Mouse (Mus musculus): ENCODE data around the gene 1700067P10Rik. TPM values are rescaled to one million over a fixed set of nuclear protein-coding genes. Genes with fewer than 3 reads are reported as not detected.

Gene 1700067P10Rik
- total RNA-seq (2021), result not detected
- long read RNA-seq, experiment 1, result 0 reads
- long read RNA-seq, experiment 2, result 0 reads

DNA sequence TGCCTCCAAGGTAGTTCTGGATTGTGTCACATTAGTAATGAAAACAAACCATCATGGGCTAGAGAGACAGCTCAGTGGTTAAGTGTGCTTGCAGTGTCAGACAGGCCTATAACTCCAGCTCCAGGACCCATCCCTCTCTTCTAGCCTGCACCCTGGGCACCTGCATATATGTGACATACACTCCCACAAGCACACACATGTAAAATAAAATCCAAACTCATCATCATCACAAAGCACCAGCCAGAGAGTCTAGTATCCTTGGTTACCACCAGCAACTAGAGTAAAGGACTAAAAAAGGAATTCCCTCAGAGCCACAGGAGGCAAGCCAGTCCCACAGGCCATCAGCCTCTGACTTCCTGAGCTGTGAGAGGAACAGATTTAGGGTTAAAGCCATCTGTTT lies at the start of gene 1700067P10Rik:
Gene 1700067P10Rik, plus strand, starts transcription at position 301 of the 400 bp plus-strand sequence.
- intact Hi-C loops (cut with DNase I), result no loop called here
- DNase-seq, result no peak

GRCm38 (mm10) chr17:48041351-48042287 lies 47.5 kb upstream of the 1700067P10Rik start:
- intact Hi-C loops (cut with DNase I), result no loop called here
- DNase-seq, result peak; percentile 25 to 46

- no peak for DNase-seq
- intact Hi-C loops (cut with DNase I), result no loop called here
These were observed 45.8 kb upstream of the 1700067P10Rik start for GRCm38 (mm10) chr17:48043154-48043880.

DNA sequence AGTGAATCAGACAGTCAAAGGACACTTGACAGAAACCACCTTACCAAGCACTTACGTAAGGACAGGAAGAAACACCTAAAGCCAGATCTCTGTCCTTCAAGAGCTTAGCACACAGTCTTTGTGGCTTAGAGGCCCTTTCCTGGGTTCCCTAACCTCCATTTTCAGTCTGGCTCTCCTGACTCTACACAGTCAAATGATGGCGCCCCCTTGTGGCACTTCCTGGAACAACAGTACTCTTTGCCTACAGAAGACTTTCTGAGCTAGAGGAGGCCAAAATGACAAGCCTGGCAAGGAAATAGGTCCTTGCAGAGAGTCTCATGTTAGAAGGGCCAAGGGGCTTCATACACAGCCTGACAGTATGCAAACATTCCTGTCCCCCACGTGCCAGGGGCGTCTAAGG lies 43.5 kb upstream of the 1700067P10Rik start:
- DNase-seq, result peak; percentile 69 to 86
- intact Hi-C loops (cut with DNase I), result loop anchor here (2.0 to 5.0 kb wide), 2 partner anchors 123 to 173 kb away; partner anchors contain the start of gene Foxp4

DNA sequence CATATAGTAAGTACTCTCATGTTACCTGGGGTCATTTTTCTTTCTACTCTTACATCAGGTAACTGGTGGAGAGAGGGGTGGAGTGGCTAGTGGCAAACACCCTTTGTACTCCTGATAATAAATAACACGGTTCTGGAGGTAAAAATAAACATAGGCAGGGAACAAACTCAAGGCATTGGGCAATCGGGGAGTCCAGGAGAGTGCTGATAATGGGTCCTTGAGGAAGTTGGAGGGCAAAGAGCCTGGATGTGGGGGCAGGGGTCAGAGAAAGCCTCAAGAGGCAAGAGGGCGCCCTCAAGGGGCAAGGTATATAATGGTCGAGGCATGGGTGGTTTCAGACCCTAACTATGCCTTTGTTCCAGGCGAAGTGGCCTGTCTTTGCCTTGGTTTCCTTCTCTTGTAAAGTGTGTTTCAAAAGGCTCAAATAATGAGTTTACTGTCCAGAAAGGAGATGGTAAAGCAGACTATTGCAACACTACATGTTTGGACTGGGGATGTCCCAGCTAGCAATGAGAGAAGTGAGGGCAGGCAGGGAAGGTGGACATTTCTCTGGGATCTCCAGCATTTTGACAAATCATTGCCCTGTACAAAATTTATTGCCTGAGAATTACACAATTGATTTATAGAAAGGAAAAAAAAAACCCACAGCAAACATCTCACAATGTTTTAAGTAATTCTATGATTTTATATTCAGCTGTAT lies 37.3 kb upstream of the 1700067P10Rik start:
- DNase-seq, result no peak
- intact Hi-C loops (cut with DNase I), result no loop called here

DNA sequence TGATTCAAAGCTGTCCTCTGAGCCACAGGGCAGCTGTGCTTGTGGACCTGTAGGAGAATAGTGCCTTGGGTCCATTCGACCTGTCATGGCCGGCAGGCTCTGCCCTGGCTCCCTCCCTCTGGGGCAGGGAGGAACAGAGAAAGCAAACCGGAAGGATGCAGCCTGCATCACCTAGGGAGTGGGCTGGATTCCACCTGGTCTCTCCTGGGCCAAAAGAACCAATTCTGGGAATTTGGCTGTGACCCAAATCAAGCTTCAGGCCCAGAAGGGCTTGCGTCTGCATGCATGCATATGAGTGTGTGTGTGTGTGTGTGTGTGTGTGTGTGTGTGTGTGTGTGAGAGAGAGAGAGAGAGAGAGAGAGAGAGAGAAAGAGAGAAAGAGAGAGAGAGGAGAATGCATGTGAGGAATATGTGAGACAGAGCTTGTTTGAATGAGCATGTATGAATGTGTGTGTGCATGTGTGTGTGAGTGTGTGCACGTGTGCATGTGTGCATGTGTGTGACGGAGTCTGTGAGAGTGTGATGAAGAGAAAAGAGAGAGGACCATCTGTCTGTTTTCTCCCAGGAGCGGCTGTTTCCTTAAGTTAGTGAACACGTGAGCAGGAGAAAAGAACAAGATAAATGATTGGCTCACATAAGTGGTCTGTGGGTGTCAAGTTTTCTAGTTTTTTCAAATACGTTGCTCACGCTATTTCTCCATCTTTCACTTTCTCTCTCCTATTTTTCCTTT lies 36.6 kb upstream of the 1700067P10Rik start:
- DNase-seq, result no peak
- intact Hi-C loops (cut with DNase I), result no loop called here

DNA sequence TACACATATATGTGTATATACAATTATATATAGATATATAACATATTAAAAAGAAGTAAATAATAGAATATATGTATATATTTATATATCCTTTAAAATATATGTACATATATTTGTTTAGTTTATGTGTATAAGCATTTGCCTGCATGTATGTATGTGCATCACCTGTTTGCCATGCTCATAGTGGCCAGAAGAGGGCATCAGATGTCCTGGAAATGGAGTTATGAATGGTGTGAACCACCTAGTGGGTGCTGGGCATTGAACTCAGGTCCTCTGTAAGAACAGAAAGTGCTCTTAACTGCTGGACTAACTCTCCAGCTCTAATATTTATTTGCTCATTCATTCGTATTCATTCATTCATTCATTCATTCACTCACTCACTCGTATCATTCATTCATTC lies 35.5 kb upstream of the 1700067P10Rik start:
- DNase-seq, result no peak
- intact Hi-C loops (cut with DNase I), result no loop called here

GRCm38 (mm10) chr17:48055076-48055816 lies 33.9 kb upstream of the 1700067P10Rik start:
- DNase-seq, result no peak
- intact Hi-C loops (cut with DNase I), result no loop called here

DNA sequence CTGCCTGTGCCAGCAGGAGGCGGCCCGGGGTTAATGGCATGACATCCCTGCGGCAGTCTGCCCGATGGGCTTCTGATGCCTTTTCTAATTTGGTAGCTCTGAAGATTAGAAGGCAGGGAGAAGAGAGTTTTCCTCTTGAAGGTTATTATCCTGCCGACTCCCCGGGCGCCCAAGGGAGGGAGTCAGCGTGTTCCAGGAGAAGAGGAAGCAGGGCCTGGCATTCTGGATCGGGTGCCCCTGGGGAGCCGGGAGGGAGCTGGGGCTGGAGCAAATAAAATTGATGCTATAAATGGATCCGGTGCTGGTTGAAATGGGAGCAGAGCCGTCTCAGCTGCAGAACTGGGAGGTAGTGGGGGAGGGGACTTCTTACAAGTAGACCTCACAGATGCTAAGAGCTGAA lies 31.7 kb upstream of the 1700067P10Rik start:
- intact Hi-C loops (cut with DNase I), result no loop called here
- DNase-seq, result peak in 1 of 2 experiments; percentile 23

DNA sequence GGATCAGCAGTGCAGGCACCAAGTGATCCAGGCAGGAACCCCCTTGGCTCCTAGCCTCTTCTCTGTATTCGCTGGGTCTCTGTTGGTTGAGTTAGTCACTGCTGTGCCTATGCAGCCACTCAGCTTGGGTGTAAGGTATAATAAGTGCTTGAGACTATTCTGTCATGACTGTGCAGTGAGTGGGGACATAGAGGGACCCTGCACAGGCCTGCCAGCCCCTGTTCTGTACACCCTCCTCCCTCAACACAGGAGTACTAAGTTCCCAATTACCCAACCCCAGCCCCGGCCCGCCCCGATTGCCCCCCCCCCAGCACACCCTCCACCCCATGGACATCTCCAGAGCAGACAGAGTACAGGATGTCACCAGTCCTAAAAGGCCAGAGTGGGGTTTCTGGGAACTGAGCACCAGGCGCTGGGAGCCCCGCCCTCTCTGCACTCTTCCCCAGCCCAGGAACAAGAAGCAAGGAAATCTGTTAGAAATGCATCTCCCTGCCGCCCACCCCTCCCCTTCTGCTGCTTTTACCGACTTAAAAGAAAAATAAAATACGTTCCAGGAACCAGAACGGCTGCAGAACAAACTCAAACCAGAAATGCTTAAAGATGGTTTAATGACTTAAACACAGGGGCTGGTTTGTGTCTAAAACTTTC lies 24.8 kb upstream of the 1700067P10Rik start:
- intact Hi-C loops (cut with DNase I), result no loop called here

DNA sequence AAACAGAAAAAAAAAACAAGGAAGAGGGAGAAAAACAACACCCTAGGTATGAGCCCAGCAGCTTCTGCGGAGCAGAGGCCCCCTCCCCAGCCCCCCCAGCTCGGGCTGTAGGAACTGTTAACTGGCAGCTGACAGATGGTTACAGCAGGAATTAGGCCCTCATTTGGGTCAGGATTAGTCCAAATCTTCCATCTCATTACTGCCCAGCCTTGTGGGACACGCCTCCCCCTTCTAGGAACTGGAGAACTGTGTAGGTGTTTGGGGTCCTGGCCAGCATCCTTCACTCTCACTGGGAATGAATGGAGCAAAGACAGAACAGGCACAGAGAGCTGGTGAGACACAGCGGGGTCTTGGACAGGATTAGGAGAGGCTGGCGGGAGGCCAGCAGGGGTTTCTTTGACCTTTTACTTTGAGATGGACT lies 24.0 kb upstream of the 1700067P10Rik start:
- no peak for DNase-seq
- intact Hi-C loops (cut with DNase I), result no loop called here

More for the DNA sequence above, 24.8 kb upstream of the 1700067P10Rik start:
- no peak for DNase-seq

DNA sequence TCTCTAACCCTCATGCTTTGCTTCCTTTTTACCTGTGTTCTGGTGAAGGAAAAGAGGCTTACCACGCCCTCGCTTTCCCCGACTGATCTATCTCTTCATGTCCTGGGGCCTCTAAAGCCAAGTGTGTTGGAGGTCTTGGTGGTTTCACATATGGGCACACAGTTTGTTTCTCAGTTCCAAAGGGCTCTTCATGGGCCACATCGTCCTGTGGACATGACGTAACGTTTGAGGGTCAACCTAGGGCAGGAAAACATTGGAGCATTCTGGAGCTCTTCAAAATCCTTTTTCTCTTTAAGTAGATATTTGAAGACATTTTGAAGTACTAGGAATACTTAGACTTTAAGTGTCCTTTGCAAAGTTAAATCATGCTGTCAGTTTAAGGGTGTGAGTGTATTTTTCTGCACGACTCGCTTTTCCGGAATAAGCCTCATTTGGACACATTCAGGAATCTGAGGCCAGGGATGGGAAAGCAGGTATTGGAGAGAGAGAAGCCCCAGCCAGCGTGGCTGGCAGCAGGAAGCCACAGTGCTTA lies 22.0 kb upstream of the 1700067P10Rik start:
- intact Hi-C loops (cut with DNase I), result no loop called here
- DNase-seq, result no peak

DNA sequence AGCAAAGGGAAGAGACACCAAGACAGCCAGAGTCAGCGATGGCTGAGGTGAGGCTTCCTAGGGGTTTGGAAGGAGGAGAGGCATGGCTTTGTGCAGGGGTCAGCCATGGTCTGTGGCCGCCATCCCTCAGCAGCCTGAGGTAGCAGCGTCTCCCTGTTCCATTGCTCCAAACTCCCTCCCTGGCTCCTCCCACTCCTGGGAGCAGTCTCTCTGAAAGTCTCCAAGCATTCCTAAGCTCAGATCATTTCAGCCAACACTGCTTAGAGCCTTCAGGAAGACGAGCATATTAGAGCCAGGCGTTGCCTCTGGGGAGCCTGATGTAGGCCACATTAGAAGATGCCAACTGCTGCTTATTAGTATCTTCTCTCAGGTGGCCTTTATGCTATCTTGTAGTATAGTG lies 21.4 kb upstream of the 1700067P10Rik start:
- intact Hi-C loops (cut with DNase I), result no loop called here
- DNase-seq, result no peak

- DNase-seq, result no peak
- intact Hi-C loops (cut with DNase I), result no loop called here
These were observed 8.5 kb upstream of the 1700067P10Rik start for GRCm38 (mm10) chr17:48080626-48081025.

DNA sequence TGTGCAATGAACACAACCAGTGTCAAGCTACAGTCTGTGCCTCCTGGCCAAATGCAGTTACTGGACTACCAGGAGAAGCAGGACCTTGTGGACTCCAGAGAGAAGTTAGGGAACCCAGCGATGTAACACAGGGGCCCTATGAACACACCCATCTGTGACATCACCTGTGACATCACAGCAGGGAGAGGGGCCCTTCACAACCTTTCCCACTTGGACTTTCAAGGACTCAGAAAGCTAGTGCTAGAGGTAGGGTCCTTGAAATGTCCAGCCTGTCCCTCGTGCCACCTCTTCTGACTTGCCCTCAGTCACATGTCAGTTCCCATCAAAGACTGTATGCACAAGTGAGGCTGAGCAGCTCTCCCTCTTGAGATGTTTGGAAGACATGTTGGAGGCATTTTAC lies 327 bp downstream of the 1700067P10Rik start:
- no peak for DNase-seq
- intact Hi-C loops (cut with DNase I), result no loop called here

DNA sequence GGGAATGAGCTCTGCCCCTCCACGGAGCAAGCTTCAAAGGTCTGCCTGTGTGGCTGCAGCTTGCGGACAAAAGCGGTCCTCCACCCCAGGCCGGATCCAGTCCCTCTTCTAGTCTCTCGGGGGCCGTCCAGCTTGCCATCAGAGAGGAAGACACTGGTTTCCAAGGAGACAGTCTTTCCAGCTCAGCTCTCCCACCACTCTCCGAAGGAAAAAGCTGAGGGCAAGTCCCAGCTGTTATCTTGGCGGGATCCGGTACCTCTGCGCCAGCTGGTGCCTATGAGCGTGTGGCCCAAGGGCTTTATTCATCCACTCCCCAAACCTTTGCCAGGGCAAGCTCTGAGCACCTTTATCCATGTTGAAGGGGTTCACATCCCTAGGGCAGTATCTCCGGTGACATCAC lies 1.2 kb downstream of the 1700067P10Rik start:
- no peak for DNase-seq
- intact Hi-C loops (cut with DNase I), result no loop called here

- intact Hi-C loops (cut with DNase I), result no loop called here
- no peak for DNase-seq
These were observed 4.2 kb downstream of the 1700067P10Rik start for GRCm38 (mm10) chr17:48093286-48093817.

Measured in heart, postnatal 14 days (tissue).